Mouse (Mus musculus) heart, postnatal 25 days (tissue): Measurements from ENCODE around the gene Rnpep. TPM values are rescaled to one million over a fixed set of nuclear protein-coding genes. Genes with fewer than 3 reads are reported as not detected.

ENCODE experiments used
- DNase-seq: peaks from one replicate; pipeline ENCODE4 v3.0.0; 2022; ENCODE audit warnings: low spot score
- intact Hi-C: fragments of 180-260 bp; cut with DNase I; formaldehyde crosslinking; loops from one replicate; pipeline ENCODE4 v1.15.1; 2025
- total RNA-seq, 2 experiments: library from RNA; stranded (reverse); gene quantifications; 2 replicates each; pipeline ENCODE4 v1.2.3; 2021

The Rnpep gene
- total RNA-seq, 2 experiments from 2014 or later, result 22.1 TPM

DNA sequence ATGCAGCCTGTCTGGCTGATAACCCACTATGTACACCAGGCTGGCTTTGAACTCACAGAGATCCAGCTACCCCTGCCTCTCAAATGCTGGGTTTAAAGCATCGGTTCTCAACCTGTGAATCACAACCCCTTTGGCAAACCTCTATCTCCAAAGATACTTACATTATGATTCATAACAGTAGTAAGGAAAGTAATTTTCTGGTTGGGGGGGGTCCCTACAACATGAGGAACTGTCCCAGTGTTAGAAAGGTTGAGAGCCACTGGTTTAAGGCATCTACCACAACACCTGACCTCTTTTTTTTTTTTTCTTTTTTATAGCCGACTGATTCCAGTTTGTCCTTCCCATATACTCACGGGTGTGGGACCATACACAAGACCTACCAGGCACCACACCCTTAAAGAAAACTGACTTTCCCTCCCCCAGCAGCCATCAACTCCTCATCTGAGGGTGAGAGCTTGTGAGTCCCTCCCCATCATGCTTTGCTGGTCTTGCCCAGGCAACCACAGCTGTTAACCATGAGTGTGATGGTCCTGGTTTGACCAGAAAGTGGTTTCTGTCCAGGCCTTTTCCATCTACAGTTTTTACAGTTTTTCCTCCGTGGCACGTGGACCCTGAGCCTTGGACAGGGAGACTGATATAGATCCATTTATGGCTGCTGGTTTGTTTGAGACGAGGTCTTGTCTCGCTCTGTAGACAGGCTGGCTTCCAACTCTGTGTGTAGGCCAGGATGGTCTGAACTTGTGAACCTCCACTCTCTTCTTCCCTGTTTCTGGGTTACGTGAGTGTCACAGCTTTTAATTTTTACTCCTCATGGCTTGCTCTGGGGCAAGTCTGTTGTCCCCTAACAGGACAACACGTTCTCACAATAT is 69.9 kb downstream of the Rnpep start:
- intact Hi-C loops, result no loop called here

More for the DNA sequence above, 69.9 kb downstream of the Rnpep start:
- no peak for DNase-seq

Other genes starting within 250 kb of the Rnpep start
- gene Lgr6, start 178.8 kb downstream of the Rnpep start, total RNA-seq, result 10 to 100 TPM; 14.6 to 17.5 TPM
- under 1 TPM; 0.44 to 0.50 TPM for gene Ptpn7, start 151.4 kb downstream of the Rnpep start, total RNA-seq
- 10 to 100 TPM; 17.9 to 20.3 TPM for gene Arl8a, start 137.3 kb downstream of the Rnpep start, total RNA-seq
- 1 to 10 TPM in 1 of 2 experiments, under 1 TPM in 1; 0.81 to 1.1 TPM for gene Gpr37l1, start 116.4 kb downstream of the Rnpep start, total RNA-seq
- gene Elf3, start 25.5 kb downstream of the Rnpep start, total RNA-seq, result not detected
- gene Timm17a, start 29.7 kb upstream of the Rnpep start, total RNA-seq, result 100 to 1,000 TPM; 391 to 392 TPM
- 1 to 10 TPM; 2.7 to 3.8 TPM for gene Lmod1, start 40.7 kb upstream of the Rnpep start, total RNA-seq
- gene Shisa4, start 91.2 kb upstream of the Rnpep start, total RNA-seq, result 1 to 10 TPM; 3.1 to 3.4 TPM
- 10 to 100 TPM; 32.2 to 36.0 TPM for gene Ipo9, start 146.4 kb upstream of the Rnpep start, total RNA-seq